Mouse (Mus musculus) kidney, embryonic 14.5 days (tissue): ENCODE data around the gene Wdfy4. TPM values are rescaled to one million over a fixed set of nuclear protein-coding genes. Genes with fewer than 3 reads are reported as not detected.

Source experiments
- ATAC-seq: fragments of 200-750 bp; cut with Nextera tagmentation; 2 replicates; pipeline ENCODE4 v1.8.0; 2017; ENCODE audit warnings: moderate number of reproducible peaks, mild to moderate bottlenecking, moderate TSS enrichment, moderate library complexity; ENCODE audit not compliant: low FRiP score, low TSS enrichment
- H3K27ac ChIP-seq: fragments of 300-500 bp; sonication (generic); 2 replicates; pipeline ENCODE4 v1.5.1; 2014; ENCODE audit warnings: low read depth, mild to moderate bottlenecking, low read length, moderate library complexity, mixed read lengths
- H3K27me3 ChIP-seq: fragments of 300-500 bp; sonication (generic); 2 replicates; pipeline ENCODE4 v1.6.1; 2014; ENCODE audit warnings: mild to moderate bottlenecking, low read length; ENCODE audit not compliant: control insufficient read depth, insufficient read depth
- H3K36me3 ChIP-seq: fragments of 300-500 bp; sonication (generic); 2 replicates; pipeline ENCODE4 v1.6.1; 2014; ENCODE audit warnings: low read length, mixed read lengths; ENCODE audit not compliant: control insufficient read depth, insufficient read depth
- H3K4me1 ChIP-seq: fragments of 300-500 bp; sonication (generic); 2 replicates; pipeline ENCODE4 v1.6.1; 2014; ENCODE audit warnings: low read length, mixed read lengths; ENCODE audit not compliant: control insufficient read depth, insufficient read depth
- H3K4me2 ChIP-seq: fragments of 300-500 bp; sonication (generic); replicated peaks from 2 replicates; pipeline ENCODE4 v1.6.1; 2014; ENCODE audit warnings: low read depth, mild to moderate bottlenecking, low read length
- H3K4me3 ChIP-seq: fragments of 300-500 bp; sonication (generic); 2 replicates; pipeline ENCODE4 v1.5.1; 2014; ENCODE audit warnings: mild to moderate bottlenecking, low read length
- H3K9ac ChIP-seq: fragments of 300-500 bp; sonication (generic); 2 replicates; pipeline ENCODE4 v1.6.1; 2014; ENCODE audit warnings: low read depth, mild to moderate bottlenecking, low read length, moderate library complexity
- H3K9me3 ChIP-seq: fragments of 300-500 bp; sonication (generic); 2 replicates; pipeline ENCODE4 v1.6.1; 2016; ENCODE audit warnings: low read length; ENCODE audit not compliant: control insufficient read depth
- WGBS: fragments of 180-500 bp; shearing (Covaris S2); extraction: QIAGEN DNeasy Blood & Tissue Kit; methylation state at CpG from one replicate; pipeline ENCODE4 v1.1.7; 2014; 5-methylcytosine and 5-hydroxymethylcytosine counted together
- polyA plus RNA-seq: library from polyadenylated mRNA; unstranded; fragments of >200 nt; fragmentation: Nextera tagmentation; extraction: Ambion mirVana; gene quantifications from 2 replicates; pipeline ENCODE4 v1.2.1, GENCODE M21; 2014

Gene Wdfy4
- polyA plus RNA-seq, 1 experiment from 2014 or later = 0.31 TPM

- Histone ChIP-seq H3K36me3 (no peaks in the 10 kb centered on the region), H3K4me3 (no peak overlapping the region), H3K4me2 (no peak overlapping the region), H3K9ac (no peak overlapping the region), H3K27me3 (no peaks in the 10 kb centered on the region), H3K4me1 (no peaks in the 10 kb centered on the region), H3K27ac (no peak overlapping the region), H3K9me3 (no peaks in the 10 kb centered on the region)
- no peak for ATAC-seq
- 68% methylated on average over 7 of the region's 7 CpGs for WGBS
Measured at GRCm38 (mm10) chr14:33131044-33131758, 54.1 kb downstream of the Wdfy4 start.

GRCm38 (mm10) chr14:33116590-33116989 is 68.7 kb downstream of the Wdfy4 start:
- no peak for ATAC-seq
- Histone ChIP-seq H3K27me3 (no peaks in the 10 kb centered on the region), H3K4me2 (no peak overlapping the region), H3K27ac (no peak overlapping the region), H3K36me3 (no peaks in the 10 kb centered on the region), H3K9me3 (no peaks in the 10 kb centered on the region), H3K4me1 (no peaks in the 10 kb centered on the region), H3K9ac (no peak overlapping the region), H3K4me3 (no peak overlapping the region)
- 75% methylated on average over 1 of the region's 1 CpGs for WGBS

GRCm38 (mm10) chr14:33104809-33105208 is 80.5 kb downstream of the Wdfy4 start:
- Histone ChIP-seq H3K9ac (no peak overlapping the region), H3K27me3 (no peaks in the 10 kb centered on the region), H3K36me3 (no peaks in the 10 kb centered on the region), H3K4me2 (no peak overlapping the region), H3K27ac (no peak overlapping the region), H3K4me1 (no peaks in the 10 kb centered on the region), H3K4me3 (no peak overlapping the region), H3K9me3 (no peaks in the 10 kb centered on the region)
- WGBS = 58% methylated on average over 3 of the region's 3 CpGs
- no peak for ATAC-seq

- no peak for ATAC-seq
- Histone ChIP-seq H3K4me1 (no peaks in the 10 kb centered on the region), H3K4me3 (no peak overlapping the region), H3K9me3 (no peaks in the 10 kb centered on the region), H3K4me2 (no peak overlapping the region), H3K27ac (no peak overlapping the region), H3K36me3 (no peaks in the 10 kb centered on the region), H3K9ac (no peak overlapping the region), H3K27me3 (no peaks in the 10 kb centered on the region; the same call in 1 of the 2 replicates)
- WGBS = 49% methylated on average over 2 of the region's 2 CpGs
Measured at GRCm38 (mm10) chr14:33101609-33102008, 83.7 kb downstream of the Wdfy4 start.

- Histone ChIP-seq H3K9me3 (no peaks in the 10 kb centered on the region), H3K4me2 (no peak overlapping the region), H3K4me3 (no peak overlapping the region), H3K27me3 (no peaks in the 10 kb centered on the region; the same call in 1 of the 2 replicates), H3K36me3 (no peaks in the 10 kb centered on the region), H3K4me1 (no peaks in the 10 kb centered on the region), H3K9ac (no peak overlapping the region), H3K27ac (no peak overlapping the region)
- ATAC-seq = no peak
- 83% methylated on average over 5 of the region's 5 CpGs for WGBS
Measured at GRCm38 (mm10) chr14:33099926-33100325, 85.4 kb downstream of the Wdfy4 start.

GRCm38 (mm10) chr14:33099111-33099510 is 86.2 kb downstream of the Wdfy4 start:
- Histone ChIP-seq H3K36me3 (no peaks in the 10 kb centered on the region), H3K9ac (no peak overlapping the region), H3K4me1 (no peaks in the 10 kb centered on the region), H3K4me3 (no peak overlapping the region), H3K27ac (no peak overlapping the region), H3K4me2 (no peak overlapping the region), H3K27me3 (no peaks in the 10 kb centered on the region; the same call in 1 of the 2 replicates), H3K9me3 (no peaks in the 10 kb centered on the region)
- 58% methylated on average over 7 of the region's 7 CpGs for WGBS
- 0 out of 2 replicates have a peak, but pooled peaks have one; percentile 20 for ATAC-seq

- Histone ChIP-seq H3K4me1 (no peaks in the 10 kb centered on the region), H3K4me2 (no peak overlapping the region), H3K36me3 (no peaks in the 10 kb centered on the region), H3K27me3 (no peaks in the 10 kb centered on the region; the same call in 1 of the 2 replicates), H3K9ac (no peak overlapping the region), H3K9me3 (no peaks in the 10 kb centered on the region), H3K27ac (no peak overlapping the region), H3K4me3 (no peak overlapping the region)
- 84% methylated on average over 5 of the region's 5 CpGs for WGBS
- ATAC-seq = no peak
Measured at GRCm38 (mm10) chr14:33096462-33096861, 88.8 kb downstream of the Wdfy4 start.

- Histone ChIP-seq H3K36me3 (no peaks in the 10 kb centered on the region), H3K27ac (no peak overlapping the region), H3K4me2 (no peak overlapping the region), H3K9ac (no peak overlapping the region), H3K27me3 (no peaks in the 10 kb centered on the region), H3K4me3 (no peak overlapping the region), H3K4me1 (no peaks in the 10 kb centered on the region), H3K9me3 (no peaks in the 10 kb centered on the region)
- 61% methylated on average over 8 of the region's 8 CpGs for WGBS
- ATAC-seq = no peak
Measured at GRCm38 (mm10) chr14:33083326-33083725, 102.0 kb downstream of the Wdfy4 start.

GRCm38 (mm10) chr14:33082301-33082700 is 103.0 kb downstream of the Wdfy4 start:
- no peak overlapping the region for H3K4me2 ChIP-seq
- 83% methylated on average over 1 of the region's 1 CpGs for WGBS
- H3K27ac ChIP-seq = no peak overlapping the region
- H3K4me1 ChIP-seq = no peaks in the 10 kb centered on the region
- no peaks in the 10 kb centered on the region for H3K27me3 ChIP-seq
- H3K9ac ChIP-seq = no peak overlapping the region
- no peaks in the 10 kb centered on the region for H3K36me3 ChIP-seq
- ATAC-seq = no peak
- H3K4me3 ChIP-seq = no peak overlapping the region
- no peaks in the 10 kb centered on the region for H3K9me3 ChIP-seq
